Mouse (Mus musculus): ENCODE data around the gene Isy1.

DNA sequence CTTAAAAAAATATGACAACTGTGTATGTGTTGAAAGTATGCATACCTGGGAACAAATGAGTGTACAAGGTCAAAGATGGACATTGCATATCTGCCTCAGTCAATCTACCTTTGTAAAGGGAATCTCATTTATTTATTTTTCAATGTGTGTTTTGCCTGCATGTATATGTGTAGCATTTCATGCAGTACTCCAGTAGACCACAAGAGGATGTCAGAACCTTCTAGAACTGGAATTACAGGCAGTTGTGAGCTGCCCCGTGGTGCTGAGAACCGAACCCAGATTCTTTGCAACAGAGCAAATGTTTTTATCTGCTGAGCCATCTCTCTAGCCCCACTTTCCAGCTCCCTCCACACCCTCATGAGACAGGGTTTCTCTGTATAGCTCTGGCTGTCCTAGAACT is 35.4 kb upstream of the Isy1 start:
- TF ChIP-seq CTCF (conservative IDR thresholded peaks at IDR 0.05; ENCODE audit: low read length) = peak; percentile 64
- TF ChIP-seq POU5F1 (IDR thresholded peaks at IDR 0.05; ENCODE audit: borderline replicate concordance, low read length) = no peak
- TF ChIP-seq NANOG (IDR thresholded peaks at IDR 0.05; ENCODE audit: borderline replicate concordance, low read length) = no peak

Data from E14TG2a.4 (cell line).